In the genomic region with DNA sequence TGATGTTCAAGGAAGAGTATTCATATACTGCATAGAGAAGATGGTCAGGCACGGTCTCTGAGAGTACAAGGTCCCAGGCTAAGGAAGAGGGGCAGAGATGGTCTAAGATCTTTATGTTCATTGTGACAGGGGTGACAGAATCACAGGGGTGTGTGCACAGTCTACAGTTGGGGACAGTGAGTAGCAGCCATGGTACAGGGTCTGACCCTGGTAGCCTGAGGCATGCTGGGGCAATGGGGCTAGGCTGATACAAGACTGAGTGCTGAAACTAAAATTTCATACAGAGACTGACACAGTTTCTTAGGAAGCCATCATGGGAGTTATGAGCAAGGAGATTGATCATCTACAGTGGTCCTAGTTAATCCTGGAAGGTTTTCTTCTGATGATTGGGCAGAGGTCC, we compare ENCODE assay signal across 8 mouse cellular contexts. TPM values are rescaled to one million over a fixed set of nuclear protein-coding genes. Genes with fewer than 3 reads are reported as not detected.
DNase-seq lines count a peak whose midpoint lies in the region; ATAC-seq and TF ChIP-seq lines count a peak whose summit lies in the region.

No protein-coding gene starts in this region.

- no peak for ATAC-seq in cerebellum, adult (ENCODE audit: insufficient number of reproducible peaks, low FRiP score, low TSS enrichment)
- no peak for ATAC-seq in lung, embryonic 15.5 days (ENCODE audit: borderline replicate concordance, extremely low read depth, low FRiP score, low TSS enrichment)
- ATAC-seq in intestine, embryonic 16.5 days: no peak
- ATAC-seq in stomach, embryonic 15.5 days (ENCODE audit: insufficient read depth, low FRiP score, low read depth): no peak

- no peaks in the 10 kb centered on the region for H3K36me3 ChIP-seq in lung, embryonic 15.5 days
- no peaks in the 10 kb centered on the region for H3K36me3 ChIP-seq in intestine, embryonic 16.5 days (ENCODE audit: control insufficient read depth, insufficient read depth, low read length)
- no peaks in the 10 kb centered on the region for H3K36me3 ChIP-seq in stomach, embryonic 15.5 days

- peak overlapping the region; percentile 83; the same call in 1 of the 2 replicates for H3K9ac ChIP-seq in lung, embryonic 15.5 days
- H3K9ac ChIP-seq in intestine, embryonic 16.5 days (ENCODE audit: low read depth, low read length): 0 out of 2 replicates have a peak overlapping the region, but pooled peaks have one; percentile 1
- no peak overlapping the region for H3K9ac ChIP-seq in stomach, embryonic 15.5 days

- TF ChIP-seq CTCF in cerebellum, adult 2 months (IDR thresholded peaks at IDR 0.05; ENCODE audit: borderline replicate concordance, insufficient read depth, low read depth, low read length): no peak

- H3K4me3 ChIP-seq in cerebellum, adult 2 months (replicated peaks; ENCODE audit: insufficient read depth, low read depth, low read length): peak overlapping the region; percentile 69
- H3K4me3 ChIP-seq in lung, embryonic 15.5 days: peak overlapping the region; percentile 89
- H3K4me3 ChIP-seq in intestine, embryonic 16.5 days (ENCODE audit: low read length): peak overlapping the region; percentile 93
- no peak overlapping the region for H3K4me3 ChIP-seq in stomach, embryonic 15.5 days (replicated peaks)

- peak overlapping the region; percentile 68; the same call in 1 of the 2 replicates for H3K27ac ChIP-seq in cerebellum, adult 2 months (ENCODE audit: insufficient read depth, low read length)
- no peak overlapping the region for H3K27ac ChIP-seq in lung, embryonic 15.5 days
- no peak overlapping the region for H3K27ac ChIP-seq in intestine, embryonic 16.5 days (ENCODE audit: low read length)
- H3K27ac ChIP-seq in stomach, embryonic 15.5 days: no peak overlapping the region

- H3K4me1 ChIP-seq in cerebellum, adult 2 months (ENCODE audit: control insufficient read depth, insufficient read depth, low read length): peaks cover 23% of the 10 kb centered on the region
- H3K4me1 ChIP-seq in lung, embryonic 15.5 days: peaks cover 16% of the 10 kb centered on the region
- peaks cover 13% of the 10 kb centered on the region for H3K4me1 ChIP-seq in intestine, embryonic 16.5 days (ENCODE audit: control insufficient read depth, insufficient read depth, low read length)
- peaks cover 17% of the 10 kb centered on the region for H3K4me1 ChIP-seq in stomach, embryonic 15.5 days

- no peaks in the 10 kb centered on the region for H3K27me3 ChIP-seq in cerebellum, adult 2 months (ENCODE audit: control insufficient read depth, insufficient read depth, low read length)
- no peaks in the 10 kb centered on the region for H3K27me3 ChIP-seq in lung, embryonic 15.5 days
- no peaks in the 10 kb centered on the region for H3K27me3 ChIP-seq in intestine, embryonic 16.5 days (replicated peaks; ENCODE audit: control insufficient read depth, insufficient read depth, low read length)
- no peaks in the 10 kb centered on the region for H3K27me3 ChIP-seq in stomach, embryonic 15.5 days (replicated peaks)

- 98% methylated on average over 1 of the region's 1 CpGs for WGBS in cerebellum, adult 2 months
- 94% methylated on average over 1 of the region's 1 CpGs for WGBS in lung, embryonic 15.5 days
- 96% methylated on average over 1 of the region's 1 CpGs for WGBS in intestine, embryonic 16.5 days
- 91% methylated on average over 1 of the region's 1 CpGs for WGBS in stomach, embryonic 15.5 days

- TF ChIP-seq POLR2A in cerebellum, adult 2 months (IDR thresholded peaks at IDR 0.05; ENCODE audit: borderline replicate concordance, insufficient read depth, low read length): no peak

- peak in 1 of 2 experiments; percentile 38 for DNase-seq in cerebellum, adult 2 months
- no peak for DNase-seq in lung, postnatal 10 days
- DNase-seq in adipocyte (ENCODE audit: low spot score): no peak
- DNase-seq in gastrocnemius, postnatal 10 days: no peak

- H3K4me2 ChIP-seq in lung, embryonic 15.5 days: peak overlapping the region; percentile 87
- H3K4me2 ChIP-seq in intestine, embryonic 16.5 days (ENCODE audit: low read depth, low read length): peak overlapping the region; percentile 59
- peak overlapping the region; percentile 77 for H3K4me2 ChIP-seq in stomach, embryonic 15.5 days

- no peaks in the 10 kb centered on the region for H3K9me3 ChIP-seq in lung, embryonic 15.5 days
- no peaks in the 10 kb centered on the region for H3K9me3 ChIP-seq in intestine, embryonic 16.5 days (ENCODE audit: control insufficient read depth, low read length)
- no peaks in the 10 kb centered on the region for H3K9me3 ChIP-seq in stomach, embryonic 15.5 days

RNA-seq across cellular contexts. Expression of a gene that starts 1.3 kb away (rescaled TPM):
- polyA plus RNA-seq in cerebellum, adult 2 months (2012; rRNA removed): 50.6 and 55.3 TPM in 2 replicates
- 18.5 and 19.8 TPM in 2 replicates for polyA plus RNA-seq in lung, embryonic 15.5 days (2015; fragmentation: Nextera tagmentation; extraction: Ambion mirVana)
- polyA plus RNA-seq in intestine, embryonic 16.5 days (2015; fragmentation: Nextera tagmentation; extraction: Ambion mirVana): 16.0 and 18.2 TPM in 2 replicates
- polyA plus RNA-seq in stomach, embryonic 15.5 days (2015; fragmentation: Nextera tagmentation; extraction: Ambion mirVana): 16.1 and 17.2 TPM in 2 replicates
- 10 to 100 TPM; 12.3 to 16.1 TPM for total RNA-seq in gastrocnemius, postnatal 10 days (2021)

RNA-seq across cellular contexts. Expression of a gene that starts 48.9 kb away (rescaled TPM):
- 80.4 and 93.2 TPM in 2 replicates for polyA plus RNA-seq in cerebellum, adult 2 months (2012; rRNA removed)
- polyA plus RNA-seq in lung, embryonic 15.5 days (2015; fragmentation: Nextera tagmentation; extraction: Ambion mirVana): 18.9 and 22.0 TPM in 2 replicates
- 17.3 and 17.8 TPM in 2 replicates for polyA plus RNA-seq in intestine, embryonic 16.5 days (2015; fragmentation: Nextera tagmentation; extraction: Ambion mirVana)
- 25.3 and 26.2 TPM in 2 replicates for polyA plus RNA-seq in stomach, embryonic 15.5 days (2015; fragmentation: Nextera tagmentation; extraction: Ambion mirVana)
- total RNA-seq in gastrocnemius, postnatal 10 days (2021): 10 to 100 TPM; 17.6 to 20.1 TPM

RNA-seq across cellular contexts. Expression of a gene that starts 51.3 kb away (rescaled TPM):
- polyA plus RNA-seq in cerebellum, adult 2 months (2012; rRNA removed): 3.7 and 5.0 TPM in 2 replicates
- 0.29 and 0.44 TPM in 2 replicates for polyA plus RNA-seq in lung, embryonic 15.5 days (2015; fragmentation: Nextera tagmentation; extraction: Ambion mirVana)
- polyA plus RNA-seq in intestine, embryonic 16.5 days (2015; fragmentation: Nextera tagmentation; extraction: Ambion mirVana): 0.38 and 0.73 TPM in 2 replicates
- 0.26 and 0.27 TPM in 2 replicates for polyA plus RNA-seq in stomach, embryonic 15.5 days (2015; fragmentation: Nextera tagmentation; extraction: Ambion mirVana)
- under 1 TPM; 0.16 to 0.27 TPM for total RNA-seq in gastrocnemius, postnatal 10 days (2021)
